Mouse (Mus musculus) stomach, postnatal 0 days (tissue): ENCODE measurements at regions not wholly inside any gene's neighbourhood (a gene's known extent, or its start where the extent isn't known, plus 50 kb on each side); places are given as distances from the start of the nearest gene placed in this dataset.

ENCODE experiments used
- ATAC-seq: fragments of 200-750 bp; cut with Nextera tagmentation; 2 replicates; pipeline ENCODE4 v1.8.0; 2017; ENCODE audit not compliant: low FRiP score, low TSS enrichment
- DNase-seq: peaks from one replicate; pipeline ENCODE4 v3.0.0-alpha.2; 2016; ENCODE audit warnings: low spot score
- H3K27ac ChIP-seq: fragments of 300-500 bp; sonication (generic); replicated peaks from 2 replicates; pipeline ENCODE4 v1.5.1; 2014; ENCODE audit warnings: mild to moderate bottlenecking, control low read depth
- H3K27me3 ChIP-seq: fragments of 300-500 bp; sonication (generic); 2 replicates; pipeline ENCODE4 v1.6.1; 2014; ENCODE audit warnings: low read length; ENCODE audit not compliant: control insufficient read depth, insufficient read depth
- H3K36me3 ChIP-seq: fragments of 300-500 bp; sonication (generic); 2 replicates; pipeline ENCODE4 v1.6.1; 2014; ENCODE audit warnings: low read length, mixed read lengths; ENCODE audit not compliant: control insufficient read depth, insufficient read depth
- H3K4me1 ChIP-seq: fragments of 300-500 bp; sonication (generic); replicated peaks from 2 replicates; pipeline ENCODE4 v1.6.1; 2014; ENCODE audit warnings: antibody characterized with exemption; ENCODE audit not compliant: control insufficient read depth, insufficient read depth
- H3K4me2 ChIP-seq: fragments of 300-500 bp; sonication (generic); replicated peaks from 2 replicates; pipeline ENCODE4 v1.6.1; 2014; ENCODE audit warnings: low read depth, mild to moderate bottlenecking, control low read depth, moderate library complexity
- H3K4me3 ChIP-seq: fragments of 300-500 bp; sonication (generic); 2 replicates; pipeline ENCODE4 v1.5.1; 2014; ENCODE audit warnings: low read depth, low read length, control low read depth
- H3K9ac ChIP-seq: fragments of 300-500 bp; sonication (generic); 2 replicates; pipeline ENCODE4 v1.6.1; 2014; ENCODE audit warnings: mild to moderate bottlenecking, low read length, control low read depth, mixed read lengths
- H3K9me3 ChIP-seq: fragments of 300-500 bp; sonication (generic); 2 replicates; pipeline ENCODE4 v1.6.1; 2016; ENCODE audit warnings: low read length; ENCODE audit not compliant: control insufficient read depth
- CTCF ChIP-seq: IDR thresholded peaks from 2 replicates; pipeline ENCODE4 v1.5.1; 2016; ENCODE audit warnings: antibody characterized with exemption, low read depth, mild to moderate bottlenecking, moderate library complexity
- EP300 ChIP-seq: optimal IDR thresholded peaks from 2 replicates; pipeline ENCODE3; 2016; ENCODE audit warnings: antibody characterized with exemption
- WGBS: fragments of 180-500 bp; shearing (Covaris S2); extraction: QIAGEN DNeasy Blood & Tissue Kit; methylation state at CpG from one replicate; pipeline ENCODE4 v1.1.7; 2014; 5-methylcytosine and 5-hydroxymethylcytosine counted together

GRCm38 (mm10) chrX:15753628-15754027, 769.0 kb upstream of the Cypt1 start:
- H3K36me3 ChIP-seq: no peaks in the 10 kb centered on the region
- no peak overlapping the region for H3K9ac ChIP-seq
- ATAC-seq (peak; percentile 89), DNase-seq (no peak)
- TF ChIP-seq EP300: no peak
- no peak for TF ChIP-seq CTCF
- no peaks in the 10 kb centered on the region for H3K9me3 ChIP-seq
- H3K4me2 ChIP-seq: no peak overlapping the region
- 38% methylated on average over 1 of the region's 1 CpGs for WGBS
- no peaks in the 10 kb centered on the region for H3K4me1 ChIP-seq
- no peak overlapping the region for H3K4me3 ChIP-seq
- H3K27me3 ChIP-seq: no peaks in the 10 kb centered on the region
- H3K27ac ChIP-seq: no peak overlapping the region
